Mouse (Mus musculus): Measurements from ENCODE around the gene Zmat5. TPM values are rescaled to one million over a fixed set of nuclear protein-coding genes. Genes with fewer than 3 reads are reported as not detected.
A peak's percentile ranks its signal among the peaks of the same experiment; 100 is the strongest.

Zmat5 gene
- polyA plus RNA-seq, 1 experiment from 2014 or later: 60.7 TPM

GRCm38 (mm10) chr11:4744691-4745090 is 40.2 kb downstream of the Zmat5 start:
- Histone ChIP-seq H3K4me3 (no peak overlapping the region), H3K4me2 (no peak overlapping the region), H3K27ac (no peak overlapping the region), H3K9me3 (no peaks in the 10 kb centered on the region), H3K4me1 (peaks cover 19% of the 10 kb centered on the region), H3K36me3 (no peaks in the 10 kb centered on the region), H3K9ac (no peak overlapping the region), H3K27me3 (peaks cover 90% of the 10 kb centered on the region)
- no peak for ATAC-seq (ENCODE audit: insufficient number of reproducible peaks, low FRiP score, low TSS enrichment, low read depth)
- 59% methylated on average over 6 of the region's 6 CpGs for WGBS

- Histone ChIP-seq H3K9me3 (no peaks in the 10 kb centered on the region), H3K9ac (no peak overlapping the region), H3K4me2 (peak overlapping the region; percentile 96), H3K27me3 (peaks cover 99% of the 10 kb centered on the region), H3K4me3 (peak overlapping the region; percentile 47), H3K4me1 (peaks cover 19% of the 10 kb centered on the region), H3K27ac (no peak overlapping the region), H3K36me3 (no peaks in the 10 kb centered on the region)
- under 1% methylated on average over 36 of the region's 39 CpGs for WGBS
- ATAC-seq (ENCODE audit: insufficient number of reproducible peaks, low FRiP score, low TSS enrichment, low read depth): no peak
Observed at GRCm38 (mm10) chr11:4745969-4746368, 41.5 kb downstream of the Zmat5 start.

GRCm38 (mm10) chr11:4746733-4747132 is 42.3 kb downstream of the Zmat5 start, which contains the start of gene Cabp7:
Cabp7 (minus strand) TSS chr11:4746778.
- H3K4me1 ChIP-seq: peaks cover 19% of the 10 kb centered on the region
- H3K27me3 ChIP-seq: peaks cover 95% of the 10 kb centered on the region
- H3K4me2 ChIP-seq: peak within 1 kb of the TSS; percentile 96
- peak within 1 kb of the TSS; percentile 47 for H3K4me3 ChIP-seq
- no peak within 1 kb of the TSS for H3K27ac ChIP-seq
- no peak for ATAC-seq (ENCODE audit: insufficient number of reproducible peaks, low FRiP score, low TSS enrichment, low read depth)
- WGBS: 0% methylated on average over 19 of the region's 73 CpGs
- H3K9ac ChIP-seq: no peak within 1 kb of the TSS
- H3K36me3 ChIP-seq: no peaks in the 10 kb centered on the region
- H3K9me3 ChIP-seq: no peaks in the 10 kb centered on the region

DNA sequence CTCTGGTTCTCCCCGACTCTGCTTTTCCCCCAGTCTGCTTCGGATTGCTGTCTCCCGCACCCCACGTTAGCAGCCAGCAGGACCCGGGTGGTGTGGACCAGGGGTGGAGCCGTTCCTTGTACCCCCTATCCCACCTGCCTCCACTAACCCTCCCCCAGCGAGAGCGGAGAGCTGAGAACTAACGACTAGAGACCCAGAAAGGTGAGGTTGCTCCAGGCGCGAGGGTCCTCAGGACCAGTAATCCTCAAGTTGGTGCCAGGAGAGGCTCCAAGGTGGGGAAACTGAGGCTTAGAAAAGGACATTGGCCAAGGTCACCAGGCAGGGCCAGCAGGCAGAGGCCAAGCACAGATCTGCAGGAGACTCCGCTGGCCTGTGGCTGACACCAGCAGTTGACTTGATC is 42.8 kb downstream of the Zmat5 start:
- peak overlapping the region; percentile 47 for H3K4me3 ChIP-seq
- H3K9me3 ChIP-seq: no peaks in the 10 kb centered on the region
- H3K27ac ChIP-seq: no peak overlapping the region
- 1% methylated on average over 12 of the region's 12 CpGs for WGBS
- peaks cover 94% of the 10 kb centered on the region for H3K27me3 ChIP-seq
- H3K36me3 ChIP-seq: no peaks in the 10 kb centered on the region
- H3K4me2 ChIP-seq: peak overlapping the region; percentile 96
- no peak overlapping the region for H3K9ac ChIP-seq
- ATAC-seq (ENCODE audit: insufficient number of reproducible peaks, low FRiP score, low TSS enrichment, low read depth): no peak
- peaks cover 19% of the 10 kb centered on the region for H3K4me1 ChIP-seq

DNA sequence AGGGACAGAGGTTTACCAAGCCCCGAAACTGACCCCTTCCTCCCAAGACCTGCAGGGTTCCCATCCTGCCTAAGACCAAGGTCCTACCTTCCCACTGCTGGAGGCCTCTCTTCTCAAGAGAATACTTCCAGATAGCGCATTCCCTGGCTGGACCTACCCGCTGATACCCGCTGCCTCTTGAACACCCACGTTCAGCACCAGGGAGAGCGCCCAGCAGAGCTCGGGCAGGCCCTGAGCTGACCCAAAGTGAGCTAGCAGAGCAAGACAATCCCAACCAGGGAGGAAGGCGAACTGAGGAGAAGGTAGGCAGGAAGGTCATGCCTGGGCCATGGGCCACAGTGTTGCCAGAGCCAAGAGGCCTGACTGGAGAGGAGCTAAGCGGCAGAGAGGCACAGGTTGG is 45.8 kb downstream of the Zmat5 start:
- no peak for ATAC-seq (ENCODE audit: insufficient number of reproducible peaks, low FRiP score, low TSS enrichment, low read depth)
- 5% methylated on average over 9 of the region's 9 CpGs for WGBS
- no peaks in the 10 kb centered on the region for H3K36me3 ChIP-seq

GRCm38 (mm10) chr11:4752836-4753235 is 48.4 kb downstream of the Zmat5 start:
- Histone ChIP-seq H3K27me3 (peaks cover 40% of the 10 kb centered on the region), H3K27ac (no peak overlapping the region), H3K9ac (no peak overlapping the region), H3K36me3 (no peaks in the 10 kb centered on the region), H3K4me1 (no peaks in the 10 kb centered on the region), H3K4me3 (no peak overlapping the region), H3K4me2 (no peak overlapping the region), H3K9me3 (no peaks in the 10 kb centered on the region)
- no peak for ATAC-seq (ENCODE audit: insufficient number of reproducible peaks, low FRiP score, low TSS enrichment, low read depth)
- 26% methylated on average over 10 of the region's 10 CpGs for WGBS

More for the DNA sequence above, 45.8 kb downstream of the Zmat5 start:
- H3K27ac ChIP-seq: no peak overlapping the region
- no peak overlapping the region for H3K4me2 ChIP-seq
- H3K9ac ChIP-seq: no peak overlapping the region
- H3K9me3 ChIP-seq: no peaks in the 10 kb centered on the region
- peaks cover 66% of the 10 kb centered on the region for H3K27me3 ChIP-seq
- H3K4me3 ChIP-seq: no peak overlapping the region
- H3K4me1 ChIP-seq: peaks cover 19% of the 10 kb centered on the region

DNA sequence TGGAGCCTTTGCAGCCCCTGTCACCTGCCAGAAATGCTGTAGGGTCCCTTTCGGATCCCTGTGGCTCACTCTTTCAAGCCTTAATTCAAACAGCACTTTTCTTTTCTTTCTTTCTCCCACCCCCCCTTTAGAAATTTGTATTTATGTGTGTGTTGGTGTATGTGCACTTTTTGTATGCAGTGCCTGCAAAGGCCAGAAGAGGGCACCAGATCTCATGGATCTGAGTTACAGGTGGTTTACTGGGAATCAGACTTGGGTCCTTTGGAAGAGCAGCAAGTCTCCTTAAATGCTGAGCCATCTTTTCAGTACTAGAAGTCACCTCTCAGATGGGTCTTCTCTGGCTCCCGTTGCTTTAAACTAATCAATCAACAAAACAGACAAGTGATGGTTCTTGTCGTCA is 49.6 kb downstream of the Zmat5 start:
- Histone ChIP-seq H3K4me2 (no peak overlapping the region), H3K27me3 (peaks cover 28% of the 10 kb centered on the region), H3K36me3 (no peaks in the 10 kb centered on the region), H3K27ac (no peak overlapping the region), H3K9me3 (no peaks in the 10 kb centered on the region), H3K9ac (no peak overlapping the region), H3K4me1 (no peaks in the 10 kb centered on the region), H3K4me3 (no peak overlapping the region)
- 90% methylated on average over 3 of the region's 3 CpGs for WGBS
- no peak for ATAC-seq (ENCODE audit: insufficient number of reproducible peaks, low FRiP score, low TSS enrichment, low read depth)

GRCm38 (mm10) chr11:4754867-4755266 is 50.4 kb downstream of the Zmat5 start:
- Histone ChIP-seq H3K4me2 (no peak overlapping the region), H3K27ac (no peak overlapping the region), H3K9ac (no peak overlapping the region), H3K36me3 (no peaks in the 10 kb centered on the region), H3K27me3 (peaks cover 20% of the 10 kb centered on the region), H3K9me3 (no peaks in the 10 kb centered on the region), H3K4me3 (no peak overlapping the region), H3K4me1 (no peaks in the 10 kb centered on the region)
- no peak for ATAC-seq (ENCODE audit: insufficient number of reproducible peaks, low FRiP score, low TSS enrichment, low read depth)
- WGBS: 76% methylated on average over 11 of the region's 11 CpGs

DNA sequence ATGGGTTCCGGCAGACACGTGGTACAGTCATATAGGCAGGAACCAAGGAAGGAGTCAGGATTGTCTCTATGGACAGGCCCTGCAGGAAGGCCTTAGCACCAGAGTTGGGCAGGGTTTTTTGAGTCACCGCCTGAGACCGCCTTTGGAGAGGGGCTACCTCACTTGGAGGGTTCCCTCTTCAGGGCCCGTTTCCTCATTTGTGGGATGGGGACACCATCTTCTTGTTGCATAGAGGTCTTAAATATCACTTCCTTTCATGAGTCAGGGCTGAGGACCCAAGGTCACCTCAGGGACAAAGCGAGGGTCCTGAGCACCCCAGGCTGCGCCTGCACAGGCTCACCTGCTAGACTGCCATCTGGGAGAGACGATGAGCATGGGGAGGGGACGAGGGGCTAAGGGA is 52.0 kb downstream of the Zmat5 start:
- H3K4me2 ChIP-seq: no peak overlapping the region
- no peaks in the 10 kb centered on the region for H3K36me3 ChIP-seq
- 74% methylated on average over 9 of the region's 9 CpGs for WGBS
- H3K4me3 ChIP-seq: no peak overlapping the region
- H3K27me3 ChIP-seq: peaks cover 19% of the 10 kb centered on the region; the same call in 1 of the 2 replicates
- 0 out of 2 replicates have a peak, but pooled peaks cover 4% of the 10 kb centered on the region for H3K4me1 ChIP-seq
- H3K27ac ChIP-seq: no peak overlapping the region
- no peak for ATAC-seq (ENCODE audit: insufficient number of reproducible peaks, low FRiP score, low TSS enrichment, low read depth)
- H3K9me3 ChIP-seq: no peaks in the 10 kb centered on the region
- H3K9ac ChIP-seq: no peak overlapping the region

DNA sequence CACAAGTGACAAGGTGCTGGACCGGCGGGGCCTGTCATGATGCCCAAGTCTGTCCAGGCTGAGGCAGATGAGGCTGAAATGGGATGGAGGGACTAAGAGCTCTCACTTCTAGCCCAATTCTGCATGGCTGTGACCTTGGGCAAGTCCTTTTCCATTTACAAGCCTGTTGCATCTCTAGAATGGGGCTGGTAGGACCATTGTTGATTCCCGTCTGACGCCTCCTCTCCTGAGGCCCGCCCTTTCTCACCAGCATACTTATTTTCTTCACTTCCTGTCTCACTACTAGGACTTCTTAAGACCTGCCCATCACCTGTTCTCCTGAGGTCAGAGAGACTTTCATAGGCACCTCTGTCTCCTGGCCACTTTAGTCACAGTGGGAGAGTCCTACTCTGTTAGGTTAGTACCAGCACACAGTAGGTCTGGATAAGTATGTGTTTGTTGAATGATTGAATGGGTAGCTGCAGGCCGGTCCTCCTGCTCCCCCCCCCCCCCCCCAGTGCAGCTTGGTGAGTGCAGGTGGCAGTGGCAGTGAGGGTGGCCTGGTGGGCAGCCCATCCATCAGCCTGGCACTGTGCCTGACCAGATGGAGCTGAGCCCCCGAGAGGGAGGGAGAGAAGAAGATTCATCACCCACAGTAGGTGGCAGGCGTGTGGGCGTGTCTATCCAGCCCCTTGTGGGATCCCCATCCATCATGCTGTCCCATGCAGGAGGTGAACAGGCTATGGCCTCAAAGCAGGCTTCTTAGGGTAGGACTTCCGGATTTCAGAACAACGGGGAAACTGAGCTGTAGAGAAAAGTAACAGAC is 52.7 kb downstream of the Zmat5 start:
- H3K4me3 ChIP-seq: no peak overlapping the region
- H3K27me3 ChIP-seq: peaks cover 23% of the 10 kb centered on the region
- H3K36me3 ChIP-seq: no peaks in the 10 kb centered on the region
- WGBS: 41% methylated on average over 10 of the region's 11 CpGs
- no peak overlapping the region for H3K27ac ChIP-seq
- no peak for ATAC-seq (ENCODE audit: insufficient number of reproducible peaks, low FRiP score, low TSS enrichment, low read depth)
- no peak overlapping the region for H3K4me2 ChIP-seq
- no peak overlapping the region for H3K9ac ChIP-seq
- no peaks in the 10 kb centered on the region for H3K9me3 ChIP-seq
- H3K4me1 ChIP-seq: 0 out of 2 replicates have a peak, but pooled peaks cover 4% of the 10 kb centered on the region

DNA sequence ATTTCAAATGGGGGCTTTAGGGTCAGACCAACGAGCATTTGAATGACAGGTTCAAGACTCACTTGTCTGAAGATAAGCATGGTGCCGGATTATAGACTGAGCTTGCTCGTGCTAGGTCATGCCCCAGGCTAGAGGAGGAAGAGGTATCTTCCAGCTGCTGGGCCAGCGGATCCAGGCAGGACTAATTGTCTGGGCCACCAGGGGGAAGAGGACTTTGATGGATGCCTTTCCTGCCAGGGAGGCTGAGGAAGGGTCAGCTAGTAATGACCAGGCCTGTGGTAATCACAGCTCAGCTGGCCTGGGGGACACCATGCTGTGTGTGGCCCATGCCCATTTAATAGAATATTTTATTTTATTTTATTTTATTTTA is 53.3 kb downstream of the Zmat5 start:
- WGBS: 22% methylated on average over 4 of the region's 4 CpGs
- Histone ChIP-seq H3K9ac (no peak overlapping the region), H3K9me3 (no peaks in the 10 kb centered on the region)

GRCm38 (mm10) chr11:4760438-4760837 is 56.0 kb downstream of the Zmat5 start:
- Histone ChIP-seq H3K36me3 (no peaks in the 10 kb centered on the region), H3K4me3 (no peak overlapping the region), H3K4me1 (0 out of 2 replicates have a peak, but pooled peaks cover 4% of the 10 kb centered on the region), H3K4me2 (no peak overlapping the region), H3K9me3 (no peaks in the 10 kb centered on the region), H3K9ac (no peak overlapping the region), H3K27me3 (peaks cover 36% of the 10 kb centered on the region), H3K27ac (no peak overlapping the region)
- no peak for ATAC-seq (ENCODE audit: insufficient number of reproducible peaks, low FRiP score, low TSS enrichment, low read depth)
- WGBS: 5% methylated on average over 4 of the region's 4 CpGs

More for the DNA sequence above, 53.3 kb downstream of the Zmat5 start:
- peaks cover 26% of the 10 kb centered on the region for H3K27me3 ChIP-seq
- H3K4me2 ChIP-seq: no peak overlapping the region
- no peak overlapping the region for H3K4me3 ChIP-seq
- H3K27ac ChIP-seq: no peak overlapping the region
- H3K36me3 ChIP-seq: no peaks in the 10 kb centered on the region
- H3K4me1 ChIP-seq: 0 out of 2 replicates have a peak, but pooled peaks cover 4% of the 10 kb centered on the region
- no peak for ATAC-seq (ENCODE audit: insufficient number of reproducible peaks, low FRiP score, low TSS enrichment, low read depth)

Measured in limb, embryonic 15.5 days (tissue).